Mouse (Mus musculus): ENCODE measurements at regions not wholly inside any gene's neighbourhood (a gene's known extent, or its start where the extent isn't known, plus 50 kb on each side); places are given as distances from the start of the nearest gene placed in this dataset.

DNA sequence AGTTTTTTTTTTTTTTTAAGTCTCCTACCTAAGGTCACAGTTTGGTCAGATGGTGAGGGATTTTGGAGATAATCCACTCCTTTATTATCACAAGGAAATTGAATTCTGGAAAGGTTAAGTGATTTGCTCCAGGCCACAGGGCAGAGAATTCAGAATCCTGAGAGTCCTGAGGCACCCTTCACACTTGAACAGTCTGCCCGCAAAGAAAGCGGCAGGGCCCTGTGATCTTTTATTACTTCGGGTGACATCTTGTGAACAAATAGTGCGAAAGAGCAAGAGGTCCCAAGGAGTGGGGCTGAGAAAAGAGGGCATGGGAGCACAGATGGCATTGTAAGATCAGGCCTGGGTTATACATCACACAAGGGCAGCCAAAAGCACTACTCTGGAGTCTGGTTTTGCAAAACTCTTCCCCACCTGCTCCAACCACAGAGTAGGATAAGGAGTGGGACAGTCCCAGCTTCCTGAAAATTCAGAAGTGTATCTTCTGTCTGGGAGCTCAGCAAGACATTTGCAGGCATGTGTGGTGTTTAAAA is 150.5 kb upstream of the Wdr11 start:
- no peak for DNase-seq (ENCODE audit: low spot score in 2 of 2)

DNA sequence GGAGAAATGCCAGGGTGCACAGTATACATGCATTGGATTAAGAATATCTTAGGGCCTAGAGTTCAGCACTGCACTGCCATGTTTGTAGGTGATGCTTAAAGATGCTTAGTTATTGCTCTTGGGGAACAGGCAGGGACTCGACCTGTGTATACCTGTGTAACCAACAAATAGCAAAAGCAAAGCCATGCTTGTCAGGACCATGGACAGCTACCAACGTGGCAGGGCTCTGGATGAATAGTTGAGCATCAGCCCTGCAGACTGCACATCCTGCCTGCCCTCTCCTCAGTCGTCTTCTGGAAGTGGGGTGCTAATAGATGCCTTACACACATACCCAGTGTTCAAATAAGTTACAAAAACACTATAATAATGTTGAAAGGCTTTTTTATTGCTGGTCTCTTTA is 122.2 kb upstream of the Wdr11 start:
- DNase-seq (ENCODE audit: low spot score in 2 of 2), result no peak

DNA sequence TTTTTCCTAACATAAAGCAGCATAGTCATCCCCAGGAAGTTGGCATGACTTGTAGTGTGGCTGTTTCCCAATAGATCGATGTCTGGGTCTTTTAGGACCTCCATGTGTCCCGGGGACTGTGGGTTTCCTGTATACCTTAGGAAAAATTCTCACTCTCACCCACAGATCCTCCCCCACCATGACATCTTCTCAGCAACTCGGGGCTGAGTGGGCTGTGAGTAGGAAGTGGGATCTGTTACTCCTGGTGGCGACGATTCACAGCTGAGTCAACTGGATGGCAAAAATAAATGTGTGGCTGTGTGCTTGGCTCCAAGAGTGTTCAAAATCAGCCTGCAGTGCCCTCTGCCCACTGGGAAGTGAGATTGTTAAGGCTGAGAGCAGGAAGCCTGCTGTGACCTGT is 107.9 kb upstream of the Wdr11 start:
- peak in 1 of 2 experiments; percentile 48 for DNase-seq (ENCODE audit: low spot score in 2 of 2)

DNA sequence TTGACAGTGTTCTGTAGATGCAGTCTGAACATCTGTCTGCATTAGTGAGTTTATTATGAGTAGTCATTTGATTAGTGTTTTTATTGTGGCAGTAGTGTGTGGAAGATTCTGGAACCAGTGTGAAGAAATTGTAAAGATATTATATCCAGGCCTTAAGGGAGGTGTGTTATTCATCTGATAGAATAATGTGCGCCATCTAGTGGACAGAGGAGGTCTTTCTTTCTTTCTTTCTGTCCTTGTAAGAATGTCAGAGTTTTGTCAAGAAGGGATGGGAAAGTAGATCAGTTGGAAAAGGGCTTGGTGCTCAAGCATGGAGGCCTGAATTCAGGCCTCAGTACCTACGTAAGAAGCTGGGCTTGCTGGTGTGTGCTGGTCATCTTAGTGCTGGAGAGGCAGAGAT is 84.8 kb upstream of the Wdr11 start:
- peak in 1 of 2 experiments; percentile 37 for DNase-seq (ENCODE audit: low spot score in 2 of 2)

DNA sequence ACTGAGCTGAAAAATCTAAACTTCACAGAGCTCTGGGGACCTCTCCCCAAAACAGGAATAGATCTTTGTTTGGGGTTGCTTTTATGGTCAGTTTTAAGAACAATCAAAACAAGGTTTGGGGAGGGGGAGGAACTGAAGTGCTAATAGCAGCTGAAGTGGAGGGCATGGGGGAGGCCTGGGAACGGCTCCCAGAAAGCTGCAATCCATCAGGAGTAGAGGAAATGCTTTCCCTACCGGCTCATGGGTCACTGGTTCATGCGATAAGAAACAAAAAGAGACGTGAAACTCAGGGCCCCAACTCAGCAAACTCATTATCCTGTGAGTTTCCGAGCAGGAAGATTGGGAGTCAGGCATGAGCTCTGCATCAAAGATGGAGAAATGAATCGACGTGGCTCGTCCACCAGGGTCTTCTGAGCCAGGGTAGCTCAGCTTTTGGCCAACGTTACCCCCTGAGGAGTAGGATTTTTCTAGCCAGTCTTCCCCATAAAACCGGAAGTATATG is 82.0 kb upstream of the Wdr11 start:
- DNase-seq (ENCODE audit: low spot score in 2 of 2), result no peak

DNA sequence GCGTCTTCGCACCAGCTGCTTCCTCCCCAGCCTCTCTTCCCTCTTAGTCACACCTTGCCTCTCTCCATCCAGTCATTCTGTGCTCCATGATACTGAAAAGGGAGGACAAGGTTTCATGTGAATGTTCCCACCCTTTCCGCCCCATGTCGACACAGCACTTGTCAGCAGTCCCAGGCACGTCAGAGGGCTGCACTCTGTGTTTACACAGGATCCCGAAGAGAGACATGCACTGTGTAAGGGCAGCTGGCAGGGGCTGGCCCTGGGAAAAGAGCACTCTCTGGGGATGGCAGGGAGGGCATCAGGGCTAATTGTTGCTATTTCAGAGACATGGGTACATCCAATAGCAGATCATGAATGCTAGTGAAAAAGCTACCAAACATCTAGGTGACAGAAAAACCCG is 77.0 kb upstream of the Wdr11 start:
- no peak for DNase-seq (ENCODE audit: low spot score in 2 of 2)

DNA sequence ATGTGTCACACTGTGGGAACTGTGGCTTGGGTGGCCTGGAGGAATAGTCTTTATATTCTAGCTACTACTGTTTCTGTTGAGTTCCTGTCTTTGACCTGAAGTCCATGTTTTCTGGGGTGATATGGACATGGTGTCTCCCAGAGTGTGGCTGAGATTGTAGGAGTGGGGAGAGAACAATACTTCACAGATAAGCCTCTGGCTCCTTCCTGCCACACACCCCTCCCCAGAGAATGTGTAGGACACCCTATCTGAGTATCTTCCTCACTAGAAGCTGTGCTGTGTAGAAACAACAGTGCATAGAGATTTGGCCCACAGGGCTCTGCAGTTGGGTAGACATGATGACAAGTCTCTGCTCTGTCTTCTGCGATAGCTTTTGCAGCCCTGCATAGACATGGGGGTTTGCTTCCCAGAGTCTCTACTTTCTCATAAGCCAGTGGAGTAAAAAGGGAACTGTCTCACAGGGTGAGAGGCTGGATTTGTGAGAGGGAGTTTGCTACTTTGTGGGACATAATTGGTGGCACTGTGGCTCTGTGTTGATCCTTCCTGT is 67.2 kb upstream of the Wdr11 start:
- no peak for DNase-seq (ENCODE audit: low spot score in 2 of 2)

DNA sequence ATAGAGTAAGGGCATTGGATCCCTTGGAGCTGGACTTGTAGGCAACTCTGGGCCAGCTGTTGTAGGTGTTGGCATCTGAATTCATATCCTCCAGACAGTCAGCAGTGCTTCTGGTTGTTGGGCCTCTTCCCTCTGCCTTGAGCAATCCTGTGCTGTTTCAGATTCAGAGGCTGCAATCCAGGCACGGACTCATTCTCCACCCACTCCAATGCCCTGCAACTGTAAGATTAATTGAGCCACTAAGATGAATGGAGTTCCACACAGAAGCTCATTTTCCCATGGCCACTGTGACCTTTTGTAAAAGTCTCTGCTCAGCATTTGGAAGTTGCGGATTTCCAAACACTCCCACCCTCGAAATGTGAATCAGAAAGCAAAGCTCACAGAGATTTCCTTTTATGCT is 65.7 kb upstream of the Wdr11 start:
- no peak for DNase-seq (ENCODE audit: low spot score in 2 of 2)

DNA sequence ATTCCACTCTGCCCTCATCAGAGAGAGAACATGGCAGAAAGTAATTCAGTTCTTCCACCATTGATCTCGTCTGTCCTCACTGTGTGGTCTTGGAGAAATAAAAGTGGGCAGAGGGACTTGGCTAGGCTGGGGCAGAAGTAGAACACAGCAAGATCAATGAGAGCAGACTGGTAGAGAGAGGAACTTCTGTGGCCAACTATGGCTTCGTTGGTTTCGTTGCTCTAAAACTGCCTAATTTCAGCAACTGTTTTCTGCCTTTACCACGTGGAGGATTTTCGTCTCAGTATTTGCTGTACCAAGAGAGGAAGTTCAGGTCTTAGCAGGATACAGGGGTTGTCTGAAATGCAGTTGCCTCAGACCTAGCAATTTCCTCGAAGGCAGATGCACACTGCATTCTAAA is 63.4 kb upstream of the Wdr11 start:
- DNase-seq (ENCODE audit: low spot score in 2 of 2), result no peak

DNA sequence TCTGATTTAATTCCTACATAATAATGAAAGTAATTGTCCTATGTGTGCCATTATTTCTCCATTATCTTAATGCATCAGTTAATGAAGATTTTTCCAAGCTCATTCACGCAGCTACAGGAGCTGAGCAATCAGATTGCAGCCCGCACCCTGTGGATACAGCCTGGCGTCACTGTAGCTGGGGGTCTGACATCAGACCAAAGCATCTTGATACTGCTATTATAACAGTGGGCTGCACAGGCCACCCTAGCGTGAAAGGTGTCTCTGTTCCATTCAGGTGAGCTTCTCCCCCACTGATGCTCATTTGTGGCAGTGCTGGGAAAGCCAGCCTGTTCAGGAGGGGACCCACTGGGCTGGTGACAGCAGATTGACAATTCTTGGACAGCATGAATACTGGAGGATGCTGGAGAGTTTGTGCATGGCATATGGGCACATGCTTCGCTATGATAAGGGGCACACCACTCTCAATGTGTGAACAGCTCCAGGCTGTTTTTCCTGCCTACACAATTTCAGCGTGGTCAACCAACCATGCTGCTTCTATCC is 58.2 kb upstream of the Wdr11 start:
- DNase-seq (ENCODE audit: low spot score in 2 of 2), result no peak

All from left cerebral cortex, adult 9 months (tissue).